Mouse (Mus musculus) intestine, embryonic 16.5 days (tissue): ENCODE results near the gene Sh3bgrl. TPM values are rescaled to one million over a fixed set of nuclear protein-coding genes. Genes with fewer than 3 reads are reported as not detected.

Source experiments
- ATAC-seq: fragments of 200-750 bp; cut with Nextera tagmentation; 2 replicates; pipeline ENCODE4 v1.8.0; 2017; ENCODE audit warnings: moderate TSS enrichment, moderate library complexity
- H3K27ac ChIP-seq: fragments of 300-500 bp; sonication (generic); 2 replicates; pipeline ENCODE4 v1.5.1; 2014; ENCODE audit warnings: mild to moderate bottlenecking, low read length
- H3K27me3 ChIP-seq: fragments of 300-500 bp; sonication (generic); replicated peaks from 2 replicates; pipeline ENCODE4 v1.6.1; 2014; ENCODE audit warnings: low read length, control low read depth, mixed read lengths; ENCODE audit not compliant: control insufficient read depth, insufficient read depth
- H3K36me3 ChIP-seq: fragments of 300-500 bp; sonication (generic); 2 replicates; pipeline ENCODE4 v1.6.1; 2014; ENCODE audit warnings: low read length, control low read depth; ENCODE audit not compliant: control insufficient read depth, insufficient read depth
- H3K4me1 ChIP-seq: fragments of 300-500 bp; sonication (generic); 2 replicates; pipeline ENCODE4 v1.6.1; 2014; ENCODE audit warnings: low read length, control low read depth, mixed read lengths; ENCODE audit not compliant: control insufficient read depth, insufficient read depth
- H3K4me2 ChIP-seq: fragments of 300-500 bp; sonication (generic); 2 replicates; pipeline ENCODE4 v1.6.1; 2014; ENCODE audit warnings: low read depth, low read length, control low read depth
- H3K4me3 ChIP-seq: fragments of 300-500 bp; sonication (generic); 2 replicates; pipeline ENCODE4 v1.5.1; 2014; ENCODE audit warnings: mild to moderate bottlenecking, low read length
- H3K9ac ChIP-seq: fragments of 300-500 bp; sonication (generic); 2 replicates; pipeline ENCODE4 v1.6.1; 2014; ENCODE audit warnings: low read depth, low read length
- H3K9me3 ChIP-seq: fragments of 300-500 bp; sonication (generic); 2 replicates; pipeline ENCODE4 v1.6.1; 2016; ENCODE audit warnings: low read length, control low read depth; ENCODE audit not compliant: control insufficient read depth
- WGBS: fragments of 180-500 bp; shearing (Covaris S2); extraction: QIAGEN DNeasy Blood & Tissue Kit; methylation state at CpG from one replicate; pipeline ENCODE4 v1.1.7; 2014; 5-methylcytosine and 5-hydroxymethylcytosine counted together
- polyA plus RNA-seq: library from polyadenylated mRNA; unstranded; fragments of >200 nt; fragmentation: Nextera tagmentation; extraction: Ambion mirVana; gene quantifications from 2 replicates; pipeline ENCODE4 v1.2.1, GENCODE M21; 2015

Gene Sh3bgrl
- polyA plus RNA-seq, 1 experiment from 2014 or later = 99.0 TPM

GRCm38 (mm10) chrX:109100441-109100840, 5.3 kb downstream of the Sh3bgrl start:
- no peak overlapping the region for H3K4me3 ChIP-seq
- ATAC-seq = no peak
- H3K9ac ChIP-seq = no peak overlapping the region
- H3K9me3 ChIP-seq = no peaks in the 10 kb centered on the region
- no peak overlapping the region for H3K4me2 ChIP-seq
- H3K4me1 ChIP-seq = no peaks in the 10 kb centered on the region
- H3K36me3 ChIP-seq = no peaks in the 10 kb centered on the region
- 81% methylated on average over 2 of the region's 2 CpGs for WGBS
- no peaks in the 10 kb centered on the region for H3K27me3 ChIP-seq
- no peak overlapping the region for H3K27ac ChIP-seq

GRCm38 (mm10) chrX:109108117-109108805, 13.1 kb downstream of the Sh3bgrl start:
- H3K27ac ChIP-seq = no peak overlapping the region
- 16% methylated on average over 1 of the region's 1 CpGs for WGBS
- H3K9me3 ChIP-seq = no peaks in the 10 kb centered on the region
- no peak overlapping the region for H3K4me2 ChIP-seq
- H3K4me3 ChIP-seq = no peak overlapping the region
- no peak overlapping the region for H3K9ac ChIP-seq
- H3K27me3 ChIP-seq = no peaks in the 10 kb centered on the region
- H3K36me3 ChIP-seq = no peaks in the 10 kb centered on the region
- peaks cover under 1% of the 10 kb centered on the region; the same call in 1 of the 2 replicates for H3K4me1 ChIP-seq
- ATAC-seq = peak; percentile 58; the same call in 1 of the 2 replicates

GRCm38 (mm10) chrX:109112885-109113284, 17.7 kb downstream of the Sh3bgrl start:
- H3K4me3 ChIP-seq = no peak overlapping the region
- H3K27ac ChIP-seq = no peak overlapping the region
- H3K27me3 ChIP-seq = no peaks in the 10 kb centered on the region
- peaks cover 4% of the 10 kb centered on the region for H3K4me1 ChIP-seq
- no peaks in the 10 kb centered on the region for H3K36me3 ChIP-seq
- no peak overlapping the region for H3K4me2 ChIP-seq
- WGBS = 89% methylated on average over 1 of the region's 1 CpGs
- no peaks in the 10 kb centered on the region for H3K9me3 ChIP-seq
- ATAC-seq = no peak
- H3K9ac ChIP-seq = no peak overlapping the region

- H3K4me2 ChIP-seq = peak overlapping the region; percentile 32
- peaks cover 4% of the 10 kb centered on the region for H3K4me1 ChIP-seq
- ATAC-seq = no peak
- H3K27ac ChIP-seq = no peak overlapping the region
- no peak overlapping the region for H3K4me3 ChIP-seq
- no peaks in the 10 kb centered on the region for H3K9me3 ChIP-seq
- H3K9ac ChIP-seq = no peak overlapping the region
- WGBS = 41% methylated on average over 7 of the region's 7 CpGs
- no peaks in the 10 kb centered on the region for H3K36me3 ChIP-seq
- no peaks in the 10 kb centered on the region for H3K27me3 ChIP-seq
Measured at GRCm38 (mm10) chrX:109113401-109114280, 18.5 kb downstream of the Sh3bgrl start.

GRCm38 (mm10) chrX:109119829-109120826, 25.0 kb downstream of the Sh3bgrl start:
- H3K4me3 ChIP-seq = no peak overlapping the region
- H3K4me2 ChIP-seq = no peak overlapping the region
- ATAC-seq = no peak
- H3K36me3 ChIP-seq = no peaks in the 10 kb centered on the region
- WGBS = 70% methylated on average over 14 of the region's 14 CpGs
- H3K27me3 ChIP-seq = no peaks in the 10 kb centered on the region
- H3K4me1 ChIP-seq = peaks cover 8% of the 10 kb centered on the region; the same call in 1 of the 2 replicates
- H3K9ac ChIP-seq = no peak overlapping the region
- no peaks in the 10 kb centered on the region for H3K9me3 ChIP-seq
- no peak overlapping the region for H3K27ac ChIP-seq

GRCm38 (mm10) chrX:109121161-109121560, 26.0 kb downstream of the Sh3bgrl start:
- WGBS = 38% methylated on average over 9 of the region's 9 CpGs
- no peak overlapping the region for H3K4me3 ChIP-seq
- no peak overlapping the region for H3K9ac ChIP-seq
- no peak overlapping the region for H3K27ac ChIP-seq
- ATAC-seq = no peak
- peaks cover 8% of the 10 kb centered on the region; the same call in 1 of the 2 replicates for H3K4me1 ChIP-seq
- no peak overlapping the region for H3K4me2 ChIP-seq
- H3K36me3 ChIP-seq = no peaks in the 10 kb centered on the region
- no peaks in the 10 kb centered on the region for H3K27me3 ChIP-seq
- no peaks in the 10 kb centered on the region for H3K9me3 ChIP-seq

GRCm38 (mm10) chrX:109122670-109123069, 27.5 kb downstream of the Sh3bgrl start:
- Histone ChIP-seq H3K36me3 (no peaks in the 10 kb centered on the region), H3K4me1 (peaks cover 9% of the 10 kb centered on the region), H3K4me3 (no peak overlapping the region), H3K27me3 (no peaks in the 10 kb centered on the region), H3K9me3 (no peaks in the 10 kb centered on the region), H3K27ac (no peak overlapping the region), H3K9ac (no peak overlapping the region), H3K4me2 (no peak overlapping the region)
- 37% methylated on average over 1 of the region's 1 CpGs for WGBS
- ATAC-seq = peak; percentile 47; the same call in 1 of the 2 replicates

GRCm38 (mm10) chrX:109123762-109124161, 28.6 kb downstream of the Sh3bgrl start:
- Histone ChIP-seq H3K4me1 (peaks cover 11% of the 10 kb centered on the region), H3K36me3 (no peaks in the 10 kb centered on the region), H3K27me3 (no peaks in the 10 kb centered on the region), H3K4me3 (no peak overlapping the region), H3K9me3 (no peaks in the 10 kb centered on the region), H3K4me2 (no peak overlapping the region), H3K27ac (no peak overlapping the region), H3K9ac (no peak overlapping the region)
- ATAC-seq = no peak
